Mouse (Mus musculus) liver, embryonic 12.5 days (tissue): ENCODE measurements around the gene Olfm1. TPM values are rescaled to one million over a fixed set of nuclear protein-coding genes. Genes with fewer than 3 reads are reported as not detected.

Source experiments
- ATAC-seq: fragments of 200-750 bp; cut with Nextera tagmentation; 2 replicates; pipeline ENCODE4 v1.8.0; 2017; ENCODE audit warnings: moderate number of reproducible peaks, mild to moderate bottlenecking, moderate library complexity
- H3K27ac ChIP-seq: fragments of 300-500 bp; sonication (generic); 2 replicates; pipeline ENCODE4 v1.5.1; 2016; ENCODE audit warnings: mild to moderate bottlenecking
- H3K27me3 ChIP-seq: fragments of 300-500 bp; sonication (generic); replicated peaks from 2 replicates; pipeline ENCODE4 v1.6.1; 2016; ENCODE audit warnings: mild to moderate bottlenecking, moderate library complexity
- H3K36me3 ChIP-seq: fragments of 300-500 bp; sonication (generic); 2 replicates; pipeline ENCODE4 v1.6.1; 2016; ENCODE audit warnings: mild to moderate bottlenecking, moderate library complexity
- H3K4me1 ChIP-seq: fragments of 300-500 bp; sonication (generic); 2 replicates; pipeline ENCODE4 v1.6.1; 2016
- H3K4me2 ChIP-seq: fragments of 300-500 bp; sonication (generic); 2 replicates; pipeline ENCODE4 v1.6.1; 2016; ENCODE audit warnings: mild to moderate bottlenecking, moderate library complexity
- H3K4me3 ChIP-seq: fragments of 300-500 bp; sonication (generic); 2 replicates; pipeline ENCODE4 v1.5.1; 2016; ENCODE audit warnings: mild to moderate bottlenecking, moderate library complexity
- H3K9ac ChIP-seq: fragments of 300-500 bp; sonication (generic); 2 replicates; pipeline ENCODE4 v1.6.1; 2016; ENCODE audit warnings: mild to moderate bottlenecking, moderate library complexity
- H3K9me3 ChIP-seq: fragments of 300-500 bp; sonication (generic); replicated peaks from 2 replicates; pipeline ENCODE4 v1.6.1; 2016; ENCODE audit warnings: mild to moderate bottlenecking, moderate library complexity
- WGBS: fragments of 180-500 bp; shearing (Covaris S2); methylation state at CpG from one replicate; pipeline ENCODE4 v1.1.7; 2016; ENCODE audit not compliant: insufficient replicate concordance; 5-methylcytosine and 5-hydroxymethylcytosine counted together
- polyA plus RNA-seq: library from polyadenylated mRNA; unstranded; fragments of >200 nt; fragmentation: Nextera tagmentation; extraction: Ambion mirVana; gene quantifications from 2 replicates; pipeline ENCODE4 v1.2.1, GENCODE M21; 2016

Olfm1 gene
- 2.9 and 3.3 TPM in 2 replicates for polyA plus RNA-seq

- Histone ChIP-seq H3K4me1 (peaks cover 16% of the 10 kb centered on the region), H3K27me3 (peaks cover 89% of the 10 kb centered on the region), H3K36me3 (no peaks in the 10 kb centered on the region), H3K9me3 (no peaks in the 10 kb centered on the region), H3K27ac (no peak within 1 kb of the TSS), H3K4me2 (peak within 1 kb of the TSS; percentile 65), H3K9ac (no peak within 1 kb of the TSS), H3K4me3 (peak within 1 kb of the TSS; percentile 47)
- 2% methylated on average over 76 of the region's 76 CpGs for WGBS
- no peak for ATAC-seq
These were observed at the start of gene Olfm1 for GRCm38 (mm10) chr2:28192821-28193689. TSS of gene Olfm1 (plus strand) at chr2:28192992.

GRCm38 (mm10) chr2:28143417-28144045, 49.3 kb upstream of the Olfm1 start:
- Histone ChIP-seq H3K4me3 (no peak overlapping the region), H3K4me2 (no peak overlapping the region), H3K27me3 (peaks cover 30% of the 10 kb centered on the region), H3K9ac (no peak overlapping the region), H3K36me3 (no peaks in the 10 kb centered on the region), H3K4me1 (peaks cover 66% of the 10 kb centered on the region), H3K9me3 (no peaks in the 10 kb centered on the region), H3K27ac (no peak overlapping the region)
- 74% methylated on average over 13 of the region's 13 CpGs for WGBS
- ATAC-seq: no peak

- H3K9ac ChIP-seq: no peak overlapping the region
- peaks cover 59% of the 10 kb centered on the region for H3K4me1 ChIP-seq
- no peak overlapping the region for H3K27ac ChIP-seq
- no peaks in the 10 kb centered on the region for H3K9me3 ChIP-seq
- H3K4me2 ChIP-seq: no peak overlapping the region
- ATAC-seq: no peak
- WGBS: 58% methylated on average over 5 of the region's 5 CpGs
- H3K4me3 ChIP-seq: no peak overlapping the region
- peaks cover 42% of the 10 kb centered on the region for H3K27me3 ChIP-seq
- H3K36me3 ChIP-seq: no peaks in the 10 kb centered on the region
These were observed 47.1 kb upstream of the Olfm1 start for GRCm38 (mm10) chr2:28145702-28146101.

GRCm38 (mm10) chr2:28146152-28146551, 46.6 kb upstream of the Olfm1 start:
- no peak overlapping the region for H3K27ac ChIP-seq

GRCm38 (mm10) chr2:28146685-28147084, 46.1 kb upstream of the Olfm1 start:
- peaks cover 42% of the 10 kb centered on the region for H3K27me3 ChIP-seq
- no peak overlapping the region for H3K4me2 ChIP-seq
- no peak overlapping the region for H3K9ac ChIP-seq
- peaks cover 49% of the 10 kb centered on the region for H3K4me1 ChIP-seq
- 41% methylated on average over 4 of the region's 4 CpGs for WGBS
- no peak overlapping the region for H3K4me3 ChIP-seq
- no peaks in the 10 kb centered on the region for H3K9me3 ChIP-seq
- no peak for ATAC-seq
- no peaks in the 10 kb centered on the region for H3K36me3 ChIP-seq
- no peak overlapping the region for H3K27ac ChIP-seq

More at GRCm38 (mm10) chr2:28146152-28146551, 46.6 kb upstream of the Olfm1 start:
- H3K9ac ChIP-seq: no peak overlapping the region
- H3K4me3 ChIP-seq: no peak overlapping the region
- no peak for ATAC-seq
- no peaks in the 10 kb centered on the region for H3K36me3 ChIP-seq
- 56% methylated on average over 4 of the region's 4 CpGs for WGBS
- no peak overlapping the region for H3K4me2 ChIP-seq
- no peaks in the 10 kb centered on the region for H3K9me3 ChIP-seq
- peaks cover 42% of the 10 kb centered on the region for H3K27me3 ChIP-seq
- H3K4me1 ChIP-seq: peaks cover 55% of the 10 kb centered on the region

GRCm38 (mm10) chr2:28147248-28147794, 45.5 kb upstream of the Olfm1 start:
- Histone ChIP-seq H3K9me3 (no peaks in the 10 kb centered on the region), H3K27me3 (peaks cover 41% of the 10 kb centered on the region), H3K9ac (no peak overlapping the region), H3K4me1 (peaks cover 43% of the 10 kb centered on the region), H3K4me2 (no peak overlapping the region), H3K4me3 (no peak overlapping the region), H3K27ac (no peak overlapping the region), H3K36me3 (no peaks in the 10 kb centered on the region)
- 35% methylated on average over 5 of the region's 5 CpGs for WGBS
- peak; percentile 45; the same call in 1 of the 2 replicates for ATAC-seq

- Histone ChIP-seq H3K4me3 (no peak overlapping the region), H3K4me2 (no peak overlapping the region), H3K27me3 (peaks cover 37% of the 10 kb centered on the region), H3K4me1 (peaks cover 19% of the 10 kb centered on the region), H3K27ac (no peak overlapping the region), H3K36me3 (no peaks in the 10 kb centered on the region), H3K9me3 (no peaks in the 10 kb centered on the region), H3K9ac (no peak overlapping the region)
- no peak for ATAC-seq
- WGBS: 78% methylated on average over 11 of the region's 11 CpGs
These were observed 43.1 kb upstream of the Olfm1 start for GRCm38 (mm10) chr2:28149688-28150087.

GRCm38 (mm10) chr2:28160568-28160967, 32.2 kb upstream of the Olfm1 start:
- WGBS: 80% methylated on average over 7 of the region's 7 CpGs
- ATAC-seq: no peak
- no peak overlapping the region for H3K4me3 ChIP-seq

GRCm38 (mm10) chr2:28165570-28165969, 27.2 kb upstream of the Olfm1 start:
- 64% methylated on average over 8 of the region's 8 CpGs for WGBS
- Histone ChIP-seq H3K27me3 (peaks cover 65% of the 10 kb centered on the region), H3K4me1 (peaks cover 15% of the 10 kb centered on the region), H3K4me3 (no peak overlapping the region), H3K9ac (no peak overlapping the region), H3K4me2 (no peak overlapping the region), H3K9me3 (no peaks in the 10 kb centered on the region), H3K36me3 (no peaks in the 10 kb centered on the region), H3K27ac (no peak overlapping the region)
- no peak for ATAC-seq

More at GRCm38 (mm10) chr2:28160568-28160967, 32.2 kb upstream of the Olfm1 start:
- Histone ChIP-seq H3K36me3 (no peaks in the 10 kb centered on the region), H3K9me3 (no peaks in the 10 kb centered on the region), H3K4me2 (no peak overlapping the region), H3K4me1 (peaks cover 15% of the 10 kb centered on the region), H3K27ac (no peak overlapping the region), H3K27me3 (peaks cover 58% of the 10 kb centered on the region), H3K9ac (no peak overlapping the region)

- H3K36me3 ChIP-seq: no peaks in the 10 kb centered on the region
- H3K4me2 ChIP-seq: no peak overlapping the region
- H3K9ac ChIP-seq: no peak overlapping the region
- H3K9me3 ChIP-seq: no peaks in the 10 kb centered on the region
- no peak overlapping the region for H3K4me3 ChIP-seq
- no peak overlapping the region for H3K27ac ChIP-seq
- H3K4me1 ChIP-seq: no peaks in the 10 kb centered on the region
- WGBS: 66% methylated on average over 12 of the region's 12 CpGs
- peaks cover 85% of the 10 kb centered on the region for H3K27me3 ChIP-seq
- ATAC-seq: no peak
These were observed 23.5 kb upstream of the Olfm1 start for GRCm38 (mm10) chr2:28169336-28169735.

GRCm38 (mm10) chr2:28171962-28172361, 20.8 kb upstream of the Olfm1 start:
- H3K36me3 ChIP-seq: no peaks in the 10 kb centered on the region
- H3K4me2 ChIP-seq: no peak overlapping the region
- H3K27ac ChIP-seq: no peak overlapping the region
- no peak overlapping the region for H3K4me3 ChIP-seq
- 61% methylated on average over 6 of the region's 6 CpGs for WGBS
- H3K4me1 ChIP-seq: no peaks in the 10 kb centered on the region
- no peak overlapping the region for H3K9ac ChIP-seq
- no peaks in the 10 kb centered on the region; the same call in 1 of the 2 replicates for H3K9me3 ChIP-seq
- ATAC-seq: no peak
- peaks cover 63% of the 10 kb centered on the region for H3K27me3 ChIP-seq
